Mouse (Mus musculus): ENCODE measurements at regions not wholly inside any gene's neighbourhood (a gene's known extent, or its start where the extent isn't known, plus 50 kb on each side); places are given as distances from the start of the nearest gene placed in this dataset.

GRCm38 (mm10) chr6:100117084-100117483, 170.2 kb downstream of the Rybp start:
- H3K9ac ChIP-seq (ENCODE audit: low read depth, low read length) = no peak overlapping the region
- H3K36me3 ChIP-seq (ENCODE audit: control insufficient read depth, insufficient read depth, low read length) = no peaks in the 10 kb centered on the region
- 87% methylated on average over 3 of the region's 3 CpGs for whole genome bisulfite sequencing
- no peak for DNase-seq (ENCODE audit: low spot score)
- 0 out of 2 replicates have a peak, but pooled peaks cover 2% of the 10 kb centered on the region for H3K9me3 ChIP-seq (ENCODE audit: control insufficient read depth, low read length)
- H3K4me2 ChIP-seq (ENCODE audit: low read depth, low read length) = no peak overlapping the region
- H3K27ac ChIP-seq (replicated peaks; ENCODE audit: low read depth, low read length) = no peak overlapping the region
- H3K4me1 ChIP-seq (ENCODE audit: control insufficient read depth, insufficient read depth, low read length) = peaks cover 19% of the 10 kb centered on the region
- H3K27me3 ChIP-seq (replicated peaks; ENCODE audit: control insufficient read depth, insufficient read depth, low read length) = no peaks in the 10 kb centered on the region
- ATAC-seq (ENCODE audit: low read depth) = no peak
- no peak overlapping the region for H3K4me3 ChIP-seq (ENCODE audit: low read depth, low read length)

GRCm38 (mm10) chr6:100113393-100114137, 173.7 kb downstream of the Rybp start:
- Histone ChIP-seq H3K9me3 (ENCODE audit: control insufficient read depth, low read length) (0 out of 2 replicates have a peak, but pooled peaks cover 2% of the 10 kb centered on the region), H3K4me2 (ENCODE audit: low read depth, low read length) (no peak overlapping the region), H3K4me1 (ENCODE audit: control insufficient read depth, insufficient read depth, low read length) (0 out of 2 replicates have a peak, but pooled peaks cover 3% of the 10 kb centered on the region), H3K27me3 (replicated peaks; ENCODE audit: control insufficient read depth, insufficient read depth, low read length) (no peaks in the 10 kb centered on the region), H3K27ac (replicated peaks; ENCODE audit: low read depth, low read length) (no peak overlapping the region), H3K9ac (ENCODE audit: low read depth, low read length) (no peak overlapping the region), H3K36me3 (ENCODE audit: control insufficient read depth, insufficient read depth, low read length) (no peaks in the 10 kb centered on the region), H3K4me3 (ENCODE audit: low read depth, low read length) (no peak overlapping the region)
- 60% methylated on average over 4 of the region's 4 CpGs for WGBS
- no peak for ATAC-seq (ENCODE audit: low read depth)
- DNase-seq (ENCODE audit: low spot score) = no peak

GRCm38 (mm10) chr6:100110981-100111660, 176.2 kb downstream of the Rybp start:
- ATAC-seq (ENCODE audit: low read depth) (no peak), DNase-seq (ENCODE audit: low spot score) (no peak)
- Histone ChIP-seq H3K36me3 (ENCODE audit: control insufficient read depth, insufficient read depth, low read length) (no peaks in the 10 kb centered on the region), H3K4me1 (ENCODE audit: control insufficient read depth, insufficient read depth, low read length) (0 out of 2 replicates have a peak, but pooled peaks cover 3% of the 10 kb centered on the region), H3K27me3 (replicated peaks; ENCODE audit: control insufficient read depth, insufficient read depth, low read length) (no peaks in the 10 kb centered on the region), H3K9ac (ENCODE audit: low read depth, low read length) (no peak overlapping the region), H3K4me3 (ENCODE audit: low read depth, low read length) (no peak overlapping the region), H3K9me3 (ENCODE audit: control insufficient read depth, low read length) (no peaks in the 10 kb centered on the region), H3K27ac (replicated peaks; ENCODE audit: low read depth, low read length) (no peak overlapping the region), H3K4me2 (ENCODE audit: low read depth, low read length) (no peak overlapping the region)
- 56% methylated on average over 2 of the region's 2 CpGs for WGBS

- Histone ChIP-seq H3K9ac (ENCODE audit: low read depth, low read length) (no peak overlapping the region), H3K4me3 (ENCODE audit: low read depth, low read length) (no peak overlapping the region), H3K9me3 (ENCODE audit: control insufficient read depth, low read length) (no peaks in the 10 kb centered on the region), H3K4me1 (ENCODE audit: control insufficient read depth, insufficient read depth, low read length) (0 out of 2 replicates have a peak, but pooled peaks cover 3% of the 10 kb centered on the region), H3K27ac (replicated peaks; ENCODE audit: low read depth, low read length) (no peak overlapping the region), H3K36me3 (ENCODE audit: control insufficient read depth, insufficient read depth, low read length) (no peaks in the 10 kb centered on the region), H3K27me3 (replicated peaks; ENCODE audit: control insufficient read depth, insufficient read depth, low read length) (no peaks in the 10 kb centered on the region; the same call in 1 of the 2 replicates), H3K4me2 (ENCODE audit: low read depth, low read length) (no peak overlapping the region)
- ATAC-seq (ENCODE audit: low read depth) (no peak), DNase-seq (ENCODE audit: low spot score) (no peak)
- WGBS = 56% methylated on average over 7 of the region's 7 CpGs
These were observed 177.3 kb downstream of the Rybp start for GRCm38 (mm10) chr6:100109979-100110378.

GRCm38 (mm10) chr6:100109351-100109750, 177.9 kb downstream of the Rybp start:
- Histone ChIP-seq H3K4me3 (ENCODE audit: low read depth, low read length) (no peak overlapping the region), H3K9ac (ENCODE audit: low read depth, low read length) (no peak overlapping the region), H3K27ac (replicated peaks; ENCODE audit: low read depth, low read length) (no peak overlapping the region), H3K36me3 (ENCODE audit: control insufficient read depth, insufficient read depth, low read length) (no peaks in the 10 kb centered on the region), H3K4me1 (ENCODE audit: control insufficient read depth, insufficient read depth, low read length) (0 out of 2 replicates have a peak, but pooled peaks cover 3% of the 10 kb centered on the region), H3K9me3 (ENCODE audit: control insufficient read depth, low read length) (no peaks in the 10 kb centered on the region), H3K4me2 (ENCODE audit: low read depth, low read length) (no peak overlapping the region), H3K27me3 (replicated peaks; ENCODE audit: control insufficient read depth, insufficient read depth, low read length) (no peaks in the 10 kb centered on the region; the same call in 1 of the 2 replicates)
- no peak for DNase-seq (ENCODE audit: low spot score)
- 67% methylated on average over 3 of the region's 3 CpGs for WGBS
- ATAC-seq (ENCODE audit: low read depth) = 0 out of 2 replicates have a peak, but pooled peaks have one; percentile 22

- Histone ChIP-seq H3K4me1 (ENCODE audit: control insufficient read depth, insufficient read depth, low read length) (no peaks in the 10 kb centered on the region), H3K4me3 (ENCODE audit: low read depth, low read length) (no peak overlapping the region), H3K27me3 (replicated peaks; ENCODE audit: control insufficient read depth, insufficient read depth, low read length) (no peaks in the 10 kb centered on the region; the same call in 1 of the 2 replicates), H3K4me2 (ENCODE audit: low read depth, low read length) (no peak overlapping the region), H3K9me3 (ENCODE audit: control insufficient read depth, low read length) (no peaks in the 10 kb centered on the region), H3K9ac (ENCODE audit: low read depth, low read length) (no peak overlapping the region), H3K36me3 (ENCODE audit: control insufficient read depth, insufficient read depth, low read length) (no peaks in the 10 kb centered on the region), H3K27ac (replicated peaks; ENCODE audit: low read depth, low read length) (no peak overlapping the region)
- 62% methylated on average over 3 of the region's 3 CpGs for WGBS
- DNase-seq (ENCODE audit: low spot score) (no peak), ATAC-seq (ENCODE audit: low read depth) (no peak)
These were observed 179.8 kb downstream of the Rybp start for GRCm38 (mm10) chr6:100107508-100107907.

GRCm38 (mm10) chr6:100107066-100107465, 180.2 kb downstream of the Rybp start:
- WGBS = 71% methylated on average over 5 of the region's 5 CpGs
- H3K4me2 ChIP-seq (ENCODE audit: low read depth, low read length) = no peak overlapping the region
- no peaks in the 10 kb centered on the region; the same call in 1 of the 2 replicates for H3K27me3 ChIP-seq (replicated peaks; ENCODE audit: control insufficient read depth, insufficient read depth, low read length)
- H3K9ac ChIP-seq (ENCODE audit: low read depth, low read length) = no peak overlapping the region
- ATAC-seq (ENCODE audit: low read depth) (no peak), DNase-seq (ENCODE audit: low spot score) (no peak)
- no peaks in the 10 kb centered on the region for H3K36me3 ChIP-seq (ENCODE audit: control insufficient read depth, insufficient read depth, low read length)
- H3K4me3 ChIP-seq (ENCODE audit: low read depth, low read length) = no peak overlapping the region
- no peaks in the 10 kb centered on the region for H3K9me3 ChIP-seq (ENCODE audit: control insufficient read depth, low read length)
- H3K4me1 ChIP-seq (ENCODE audit: control insufficient read depth, insufficient read depth, low read length) = no peaks in the 10 kb centered on the region
- no peak overlapping the region for H3K27ac ChIP-seq (replicated peaks; ENCODE audit: low read depth, low read length)

- peaks cover 6% of the 10 kb centered on the region for H3K27me3 ChIP-seq (replicated peaks; ENCODE audit: control insufficient read depth, insufficient read depth, low read length)
- 72% methylated on average over 4 of the region's 4 CpGs for WGBS
- ATAC-seq (ENCODE audit: low read depth) = no peak
- H3K4me1 ChIP-seq (ENCODE audit: control insufficient read depth, insufficient read depth, low read length) = peaks cover 10% of the 10 kb centered on the region; the same call in 1 of the 2 replicates
- no peak overlapping the region for H3K9ac ChIP-seq (ENCODE audit: low read depth, low read length)
- no peak overlapping the region for H3K4me2 ChIP-seq (ENCODE audit: low read depth, low read length)
- DNase-seq (ENCODE audit: low spot score) = no peak
- H3K4me3 ChIP-seq (ENCODE audit: low read depth, low read length) = no peak overlapping the region
- no peaks in the 10 kb centered on the region for H3K36me3 ChIP-seq (ENCODE audit: control insufficient read depth, insufficient read depth, low read length)
- no peak overlapping the region for H3K27ac ChIP-seq (replicated peaks; ENCODE audit: low read depth, low read length)
- no peaks in the 10 kb centered on the region for H3K9me3 ChIP-seq (ENCODE audit: control insufficient read depth, low read length)
These were observed 186.6 kb downstream of the Rybp start for GRCm38 (mm10) chr6:100100565-100101133.
